ENCODE assay signal across 9 mouse cellular contexts in the genomic region with DNA sequence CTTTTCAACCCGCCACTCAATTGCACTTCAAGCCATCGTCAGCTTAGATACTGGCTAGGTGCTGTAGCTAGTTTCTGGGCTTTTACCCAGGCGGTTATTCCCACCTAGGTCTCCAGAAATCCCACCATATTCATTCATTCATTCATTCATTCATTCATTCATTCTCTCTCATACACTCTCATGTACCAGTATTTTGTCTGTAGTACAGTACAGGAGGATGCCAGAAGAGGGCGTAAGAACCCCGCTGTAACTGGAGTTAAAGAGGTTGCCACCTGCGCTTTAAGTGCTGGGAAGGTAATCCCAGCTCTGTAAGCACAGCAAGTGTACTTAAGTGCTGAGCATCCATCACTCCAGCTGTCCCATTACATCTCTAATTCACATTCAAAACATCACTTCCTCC. TPM values are rescaled to one million over a fixed set of nuclear protein-coding genes. Genes with fewer than 3 reads are reported as not detected.
DNase-seq lines count a peak whose midpoint lies in the region; ATAC-seq and TF ChIP-seq lines count a peak whose summit lies in the region.
"Had no signal": no experiment of that assay in that cellular context is flagged by ENCODE, and none has a peak within 500 bp of the region (broad histone marks: within the 10 kb centered on the region; RNA-seq: fewer than 3 reads in every experiment).

No protein-coding gene starts in this region.

- H3K9ac ChIP-seq in midbrain, embryonic 16.5 days (ENCODE audit: low read depth, low read length): no peak overlapping the region

- no peak for DNase-seq in left cerebral cortex, adult 2 months (ENCODE audit: extremely low spot score in 1 of 2, low spot score in 2 of 2)
- DNase-seq in left cerebral cortex, adult 18-20 months (ENCODE audit: low spot score in 2 of 2): no peak
- DNase-seq in T-cell, adult 2 months (ENCODE audit: low spot score): peak; percentile 23
- DNase-seq in induced T-regulatory cell, adult 2 months (ENCODE audit: low read depth): peak; percentile 72
- DNase-seq in layer of hippocampus, adult 9-10 months (ENCODE audit: low spot score): no peak
- DNase-seq in kidney, adult 2 months: no peak
- DNase-seq in cerebellum, adult 18-20 months: no peak
- DNase-seq: left cerebral cortex, postnatal 4 days had no signal

- H3K27me3 ChIP-seq in midbrain, embryonic 16.5 days (ENCODE audit: control insufficient read depth, insufficient read depth, low read depth, low read length): no peaks in the 10 kb centered on the region
- no peaks in the 10 kb centered on the region for H3K27me3 ChIP-seq in kidney, adult 2 months (replicated peaks; ENCODE audit: control insufficient read depth, insufficient read depth, low read length)

- H3K4me1 ChIP-seq in midbrain, embryonic 16.5 days (ENCODE audit: control insufficient read depth, insufficient read depth, low read length): peaks cover 46% of the 10 kb centered on the region
- peaks cover 7% of the 10 kb centered on the region; the same call in 1 of the 2 replicates for H3K4me1 ChIP-seq in kidney, adult 2 months (ENCODE audit: control insufficient read depth, insufficient read depth, low read length)

- WGBS in midbrain, embryonic 16.5 days: 42% methylated on average over 6 of the region's 6 CpGs
- WGBS in kidney, adult 2 months: 49% methylated on average over 6 of the region's 6 CpGs

- no peak for ATAC-seq in midbrain, embryonic 16.5 days

- peak overlapping the region; percentile 77 for H3K4me2 ChIP-seq in midbrain, embryonic 16.5 days (ENCODE audit: low read length)

- peak; percentile 7 for TF ChIP-seq CTCF in left cerebral cortex, adult 2 months (IDR thresholded peaks at IDR 0.05)
- TF ChIP-seq CTCF in kidney, adult 2 months (conservative IDR thresholded peaks at IDR 0.05; ENCODE audit: insufficient read depth, insufficient read length, low read depth, low read length): no peak

- H3K9me3 ChIP-seq in midbrain, embryonic 16.5 days (replicated peaks; ENCODE audit: control insufficient read depth, low read length, poor library complexity, severe bottlenecking): no peaks in the 10 kb centered on the region

- peaks cover 1% of the 10 kb centered on the region; the same call in 1 of the 2 replicates for H3K36me3 ChIP-seq in midbrain, embryonic 16.5 days (ENCODE audit: control insufficient read depth, insufficient read depth, low read length)
- no peaks in the 10 kb centered on the region for H3K36me3 ChIP-seq in kidney, adult 2 months (ENCODE audit: control insufficient read depth, insufficient read depth, low read length)

- intact Hi-C loops in left cerebral cortex, adult 2 months (cut with DNase I): loop anchor here (5.0 kb wide), 1 partner anchor 197 kb away; no protein-coding TSS in a partner anchor

- no peak overlapping the region for H3K4me3 ChIP-seq in left cerebral cortex, adult 2 months
- H3K4me3 ChIP-seq in midbrain, embryonic 16.5 days (ENCODE audit: low read depth, low read length): no peak overlapping the region
- H3K4me3 ChIP-seq in kidney, adult 2 months (ENCODE audit: insufficient read depth, low read depth, low read length): no peak overlapping the region

- no peak for TF ChIP-seq POLR2A in kidney, adult 2 months (IDR thresholded peaks at IDR 0.05; ENCODE audit: low read depth, low read length)

- peak overlapping the region; percentile 99; the same call in 1 of the 2 replicates for H3K27ac ChIP-seq in left cerebral cortex, adult 2 months
- no peak overlapping the region; the same call in 1 of the 2 replicates for H3K27ac ChIP-seq in midbrain, embryonic 16.5 days (ENCODE audit: low read length)
- no peak overlapping the region for H3K27ac ChIP-seq in kidney, adult 2 months (ENCODE audit: insufficient read depth, low read depth, low read length)

RNA-seq across cellular contexts. Expression of gene Thtpa, which starts 0.7 kb away (rescaled TPM):
- 10 to 100 TPM; 18.1 to 22.8 TPM for total RNA-seq in left cerebral cortex, adult 2 months (2021)
- 10 to 100 TPM; 22.9 to 23.1 TPM for total RNA-seq in left cerebral cortex, adult 18-20 months (2021)
- polyA plus RNA-seq in midbrain, embryonic 16.5 days (2015; fragmentation: Nextera tagmentation; extraction: Ambion mirVana): 37.0 and 38.6 TPM in 2 replicates
- polyA plus RNA-seq in kidney, adult 2 months (2012; rRNA removed): 12.1 and 13.8 TPM in 2 replicates

RNA-seq across cellular contexts. Expression of gene Zfhx2, which starts 1.8 kb away (rescaled TPM):
- total RNA-seq in left cerebral cortex, adult 2 months (2021): 10 to 100 TPM; 47.0 to 61.6 TPM
- 10 to 100 TPM; 41.8 to 44.5 TPM for total RNA-seq in left cerebral cortex, adult 18-20 months (2021)
- 25.9 and 34.6 TPM in 2 replicates for polyA plus RNA-seq in midbrain, embryonic 16.5 days (2015; fragmentation: Nextera tagmentation; extraction: Ambion mirVana)
- 2.1 TPM in 2 replicates for polyA plus RNA-seq in kidney, adult 2 months (2012; rRNA removed)

RNA-seq across cellular contexts. Expression of gene Ap1g2, which starts 12.5 kb away (rescaled TPM):
- total RNA-seq in left cerebral cortex, adult 2 months (2021): 1 to 10 TPM; 7.7 to 9.5 TPM
- total RNA-seq in left cerebral cortex, adult 18-20 months (2021): 10 to 100 TPM in 1 of 2 experiments, 1 to 10 TPM in 1; 9.5 to 10.2 TPM
- 9.0 and 9.2 TPM in 2 replicates for polyA plus RNA-seq in midbrain, embryonic 16.5 days (2015; fragmentation: Nextera tagmentation; extraction: Ambion mirVana)
- polyA plus RNA-seq in kidney, adult 2 months (2012; rRNA removed): 28.2 and 29.6 TPM in 2 replicates

RNA-seq across cellular contexts. Expression of gene Jph4, which starts 22.8 kb away (rescaled TPM):
- 100 to 1,000 TPM; 300 to 347 TPM for total RNA-seq in left cerebral cortex, adult 2 months (2021)
- 100 to 1,000 TPM; 279 to 305 TPM for total RNA-seq in left cerebral cortex, adult 18-20 months (2021)
- polyA plus RNA-seq in midbrain, embryonic 16.5 days (2015; fragmentation: Nextera tagmentation; extraction: Ambion mirVana): 37.3 and 40.3 TPM in 2 replicates
- 0.19 and 0.25 TPM in 2 replicates for polyA plus RNA-seq in kidney, adult 2 months (2012; rRNA removed)

Comparison
In these comparisons a context has a peak if more than half of its experiments do, and no peak if none do; other contexts are left out.
1. DNase-seq: peak in T-cell, adult 2 months (single experiment) and induced T-regulatory cell, adult 2 months (single experiment); none in left cerebral cortex, adult 2 months (0 of 2), left cerebral cortex, adult 18-20 months (0 of 2), layer of hippocampus, adult 9-10 months (single experiment), kidney, adult 2 months (single experiment) and cerebellum, adult 18-20 months (0 of 2).